Mouse (Mus musculus) testis, postnatal 14 days (tissue): ENCODE measurements around the gene Snd1.

Experiments
- DNase-seq: peaks from one replicate; pipeline ENCODE4 v3.0.0; 2021; ENCODE audit warnings: low spot score

Snd1 gene

GRCm38 (mm10) chr6:28474839-28475238, at the start of gene Snd1:
Gene Snd1 (plus strand): TSS chr6:28475139.
- no peak for DNase-seq

- DNase-seq, result no peak
Observed at GRCm38 (mm10) chr6:28427096-28427839, 47.7 kb upstream of the Snd1 start, which contains the start of gene Fscn3. Gene Fscn3 (plus strand): TSS chr6:28427789.

GRCm38 (mm10) chr6:28428290-28428689, 46.6 kb upstream of the Snd1 start, which contains the start of gene Gcc1:
Gene Gcc1 (minus strand): TSS chr6:28428390.
- DNase-seq, result no peak

- no peak for DNase-seq
Observed at GRCm38 (mm10) chr6:28429870-28430269, 45.1 kb upstream of the Snd1 start.

- no peak for DNase-seq
Observed at GRCm38 (mm10) chr6:28430795-28431537, 44.0 kb upstream of the Snd1 start.

- DNase-seq, result no peak
Observed at GRCm38 (mm10) chr6:28431538-28431855, 43.4 kb upstream of the Snd1 start.

GRCm38 (mm10) chr6:28447937-28448336, 27.0 kb upstream of the Snd1 start:
- no peak for DNase-seq

GRCm38 (mm10) chr6:28449253-28449652, 25.7 kb upstream of the Snd1 start, which contains the start of gene Pax4:
Gene Pax4 (minus strand): TSS chr6:28449353.
- DNase-seq, result no peak

GRCm38 (mm10) chr6:28450481-28450880, 24.5 kb upstream of the Snd1 start:
- no peak for DNase-seq

- no peak for DNase-seq
Observed at GRCm38 (mm10) chr6:28450977-28451376, 24.0 kb upstream of the Snd1 start.

GRCm38 (mm10) chr6:28459221-28459668, 15.7 kb upstream of the Snd1 start:
- DNase-seq, result no peak

GRCm38 (mm10) chr6:28460534-28460933, 14.4 kb upstream of the Snd1 start:
- DNase-seq, result peak; percentile 37

- DNase-seq, result no peak
Observed at GRCm38 (mm10) chr6:28464630-28465029, 10.3 kb upstream of the Snd1 start.

GRCm38 (mm10) chr6:28470017-28470602, 4.8 kb upstream of the Snd1 start:
- DNase-seq, result no peak

- DNase-seq, result no peak
Observed at GRCm38 (mm10) chr6:28470621-28471020, 4.3 kb upstream of the Snd1 start.

- DNase-seq, result no peak
Observed at GRCm38 (mm10) chr6:28471284-28472035, 3.5 kb upstream of the Snd1 start.

- no peak for DNase-seq
Observed at GRCm38 (mm10) chr6:28474211-28474610, 728 bp upstream of the Snd1 start.

GRCm38 (mm10) chr6:28479865-28480751, 5.2 kb downstream of the Snd1 start:
- DNase-seq, result peak; percentile 100

- peak; percentile 54 for DNase-seq
Observed at GRCm38 (mm10) chr6:28480752-28481492, 6.0 kb downstream of the Snd1 start.

- DNase-seq, result no peak
Observed at GRCm38 (mm10) chr6:28482711-28483315, 7.9 kb downstream of the Snd1 start.
